Mouse (Mus musculus): ENCODE data around the gene Bri3.

The Bri3 gene

GRCm38 (mm10) chr5:144234222-144234621, 10.0 kb upstream of the Bri3 start:
- no peak for DNase-seq (ENCODE audit: low read depth, low spot score)

- no peak for DNase-seq (ENCODE audit: low read depth, low spot score)
Measured at GRCm38 (mm10) chr5:144234714-144235113, 9.5 kb upstream of the Bri3 start.

GRCm38 (mm10) chr5:144238969-144239368, 5.3 kb upstream of the Bri3 start:
- no peak for DNase-seq (ENCODE audit: low read depth, low spot score)

GRCm38 (mm10) chr5:144245592-144245991, 1.4 kb downstream of the Bri3 start:
- no peak for DNase-seq (ENCODE audit: low read depth, low spot score)

GRCm38 (mm10) chr5:144246669-144247068, 2.4 kb downstream of the Bri3 start:
- DNase-seq (ENCODE audit: low read depth, low spot score), result no peak

- no peak for DNase-seq (ENCODE audit: low read depth, low spot score)
Measured at GRCm38 (mm10) chr5:144247307-144247706, 3.1 kb downstream of the Bri3 start.

GRCm38 (mm10) chr5:144247906-144248585, 3.8 kb downstream of the Bri3 start:
- DNase-seq (ENCODE audit: low read depth, low spot score), result no peak

GRCm38 (mm10) chr5:144249871-144250270, 5.6 kb downstream of the Bri3 start:
- DNase-seq (ENCODE audit: low read depth, low spot score), result no peak

- no peak for DNase-seq (ENCODE audit: low read depth, low spot score)
Measured at GRCm38 (mm10) chr5:144251876-144252577, 7.8 kb downstream of the Bri3 start.

- DNase-seq (ENCODE audit: low read depth, low spot score), result no peak
Measured at GRCm38 (mm10) chr5:144253212-144253611, 9.0 kb downstream of the Bri3 start.

GRCm38 (mm10) chr5:144254122-144254810, 10.0 kb downstream of the Bri3 start:
- DNase-seq (ENCODE audit: low read depth, low spot score), result no peak

GRCm38 (mm10) chr5:144254811-144255631, 10.8 kb downstream of the Bri3 start:
- DNase-seq (ENCODE audit: low read depth, low spot score), result peak; percentile 77

GRCm38 (mm10) chr5:144255632-144256540, 11.6 kb downstream of the Bri3 start:
- peak; percentile 16 for DNase-seq (ENCODE audit: low read depth, low spot score)

GRCm38 (mm10) chr5:144256541-144256870, 12.3 kb downstream of the Bri3 start:
- DNase-seq (ENCODE audit: low read depth, low spot score), result no peak

GRCm38 (mm10) chr5:144256888-144257287, 12.7 kb downstream of the Bri3 start:
- no peak for DNase-seq (ENCODE audit: low read depth, low spot score)

- no peak for DNase-seq (ENCODE audit: low read depth, low spot score)
Measured at GRCm38 (mm10) chr5:144257451-144258110, 13.3 kb downstream of the Bri3 start.

GRCm38 (mm10) chr5:144258131-144258611, 13.9 kb downstream of the Bri3 start:
- no peak for DNase-seq (ENCODE audit: low read depth, low spot score)

- DNase-seq (ENCODE audit: low read depth, low spot score), result no peak
Measured at GRCm38 (mm10) chr5:144258687-144259086, 14.4 kb downstream of the Bri3 start.

- no peak for DNase-seq (ENCODE audit: low read depth, low spot score)
Measured at GRCm38 (mm10) chr5:144259228-144259627, 15.0 kb downstream of the Bri3 start.

GRCm38 (mm10) chr5:144260464-144260863, 16.2 kb downstream of the Bri3 start:
- DNase-seq (ENCODE audit: low read depth, low spot score), result no peak
